Mouse (Mus musculus) neural tube, embryonic 11.5 days (tissue): ENCODE data around the gene Slc24a2. TPM values are rescaled to one million over a fixed set of nuclear protein-coding genes. Genes with fewer than 3 reads are reported as not detected.

Experiments
- ATAC-seq: fragments of 200-750 bp; cut with Nextera tagmentation; 2 replicates; pipeline ENCODE4 v1.8.0; 2017; ENCODE audit warnings: moderate number of reproducible peaks, mild to moderate bottlenecking, moderate TSS enrichment, moderate library complexity; ENCODE audit not compliant: insufficient read depth, low FRiP score, low TSS enrichment
- DNase-seq: peaks from one replicate; pipeline ENCODE4 v3.0.0-alpha.2; 2015; ENCODE audit warnings: low spot score
- H3K27ac ChIP-seq: fragments of 300-500 bp; sonication (generic); 2 replicates; pipeline ENCODE4 v1.5.1; 2014; ENCODE audit warnings: low read depth, mild to moderate bottlenecking, low read length
- H3K27me3 ChIP-seq: fragments of 300-500 bp; sonication (generic); 2 replicates; pipeline ENCODE4 v1.6.1; 2014; ENCODE audit warnings: mild to moderate bottlenecking, low read length, mixed read lengths; ENCODE audit not compliant: control insufficient read depth, insufficient read depth
- H3K36me3 ChIP-seq: fragments of 300-500 bp; sonication (generic); 2 replicates; pipeline ENCODE4 v1.6.1; 2014; ENCODE audit warnings: mild to moderate bottlenecking, low read length, moderate library complexity, mixed read lengths; ENCODE audit not compliant: control insufficient read depth, insufficient read depth
- H3K4me1 ChIP-seq: fragments of 300-500 bp; sonication (generic); 2 replicates; pipeline ENCODE4 v1.6.1; 2014; ENCODE audit warnings: low read length, mixed read lengths; ENCODE audit not compliant: control insufficient read depth, insufficient read depth
- H3K4me2 ChIP-seq: fragments of 300-500 bp; sonication (generic); 2 replicates; pipeline ENCODE4 v1.6.1; 2014; ENCODE audit warnings: low read depth, mild to moderate bottlenecking, moderate library complexity
- H3K4me3 ChIP-seq: fragments of 300-500 bp; sonication (generic); 2 replicates; pipeline ENCODE4 v1.5.1; 2014; ENCODE audit warnings: low read depth, low read length
- H3K9ac ChIP-seq: fragments of 300-500 bp; sonication (generic); 2 replicates; pipeline ENCODE4 v1.6.1; 2014; ENCODE audit warnings: mild to moderate bottlenecking, low read length
- H3K9me3 ChIP-seq: fragments of 300-500 bp; sonication (generic); 2 replicates; pipeline ENCODE4 v1.6.1; 2016; ENCODE audit warnings: low read length; ENCODE audit not compliant: control insufficient read depth
- WGBS: fragments of 180-500 bp; shearing (Covaris S2); extraction: QIAGEN DNeasy Blood & Tissue Kit; methylation state at CpG from one replicate; pipeline ENCODE4 v1.1.7; 2014; 5-methylcytosine and 5-hydroxymethylcytosine counted together
- polyA plus RNA-seq: library from polyadenylated mRNA; unstranded; fragments of >200 nt; fragmentation: Nextera tagmentation; extraction: Ambion mirVana; gene quantifications from 2 replicates; pipeline ENCODE4 v1.2.1, GENCODE M21; 2014

Slc24a2 gene
- polyA plus RNA-seq, 1 experiment from 2014 or later: 0.99 TPM

DNA sequence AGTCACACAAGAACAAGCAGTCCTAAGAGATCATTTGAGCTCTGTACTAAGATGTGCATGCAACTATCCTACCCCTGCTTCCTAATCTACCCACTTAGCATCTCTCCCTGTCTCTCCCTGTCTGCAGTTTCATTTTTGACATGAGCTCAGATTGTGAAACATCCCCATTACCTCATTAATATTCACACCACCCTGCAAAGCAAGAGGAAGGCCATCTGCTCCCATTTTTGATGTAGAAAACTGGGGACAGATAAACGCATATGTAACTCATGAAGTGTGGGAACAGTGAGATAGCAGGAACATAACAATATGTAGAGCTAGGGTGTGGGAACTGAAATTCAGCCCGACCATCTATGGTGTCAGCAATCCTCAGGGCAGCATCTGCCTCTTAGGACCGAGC, 19.7 kb downstream of the Slc24a2 start:
- H3K27me3 ChIP-seq: no peaks in the 10 kb centered on the region
- DNase-seq (no peak), ATAC-seq (no peak)
- no peaks in the 10 kb centered on the region for H3K36me3 ChIP-seq
- no peak overlapping the region for H3K9ac ChIP-seq
- no peak overlapping the region for H3K27ac ChIP-seq
- H3K4me2 ChIP-seq: no peak overlapping the region
- H3K4me1 ChIP-seq: no peaks in the 10 kb centered on the region
- 78% methylated on average over 3 of the region's 3 CpGs for WGBS
- no peaks in the 10 kb centered on the region for H3K9me3 ChIP-seq
- no peak overlapping the region for H3K4me3 ChIP-seq

DNA sequence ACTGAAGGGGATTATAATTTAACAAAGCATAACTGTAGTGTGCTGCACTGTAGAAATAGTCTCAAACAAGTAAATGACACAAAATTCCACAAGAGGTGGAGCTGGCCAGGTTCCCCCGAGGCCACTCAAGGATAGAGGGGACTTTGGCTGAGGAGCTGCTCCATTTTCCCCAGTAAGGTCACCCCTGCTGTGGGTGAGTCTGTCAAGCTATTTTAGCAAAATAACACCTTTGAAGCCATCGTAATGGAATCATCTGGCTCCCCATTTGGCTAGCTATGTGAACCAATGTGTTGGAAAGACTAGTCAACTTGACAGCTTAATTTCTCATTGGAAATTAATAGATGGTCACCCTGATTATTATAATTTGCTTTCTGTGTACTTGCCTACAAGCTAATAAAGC, 28.2 kb downstream of the Slc24a2 start:
- no peaks in the 10 kb centered on the region for H3K27me3 ChIP-seq
- 70% methylated on average over 2 of the region's 2 CpGs for WGBS
- no peak for DNase-seq
- H3K4me3 ChIP-seq: no peak overlapping the region
- no peaks in the 10 kb centered on the region for H3K4me1 ChIP-seq
- no peak overlapping the region for H3K4me2 ChIP-seq
- H3K36me3 ChIP-seq: no peaks in the 10 kb centered on the region
- no peaks in the 10 kb centered on the region for H3K9me3 ChIP-seq
- no peak overlapping the region for H3K9ac ChIP-seq
- H3K27ac ChIP-seq: no peak overlapping the region
- no peak for ATAC-seq

DNA sequence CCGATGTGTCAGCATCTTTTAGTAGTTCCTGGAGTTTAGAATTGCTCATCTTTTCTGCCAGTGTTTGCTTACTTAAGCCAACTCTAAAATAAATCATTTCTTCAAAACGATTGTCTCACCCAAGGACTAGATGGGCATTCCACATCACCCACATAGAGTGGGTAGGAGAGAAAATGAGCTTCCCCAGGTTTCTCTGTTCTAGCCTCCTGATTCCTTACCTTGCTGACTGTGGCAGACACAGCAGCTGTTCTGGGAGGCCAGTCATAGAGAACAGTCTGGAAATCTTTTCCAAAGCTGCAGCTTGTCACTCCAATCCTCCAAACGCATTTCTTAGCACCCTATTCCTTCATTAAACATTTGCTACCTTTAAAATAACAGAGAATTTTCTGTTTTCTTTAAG, 29.0 kb downstream of the Slc24a2 start:
- Histone ChIP-seq H3K9ac (no peak overlapping the region), H3K4me3 (no peak overlapping the region), H3K4me2 (no peak overlapping the region), H3K36me3 (no peaks in the 10 kb centered on the region), H3K27me3 (no peaks in the 10 kb centered on the region), H3K27ac (no peak overlapping the region), H3K4me1 (no peaks in the 10 kb centered on the region), H3K9me3 (no peaks in the 10 kb centered on the region)
- 75% methylated on average over 3 of the region's 3 CpGs for WGBS
- no peak for ATAC-seq
- no peak for DNase-seq

DNA sequence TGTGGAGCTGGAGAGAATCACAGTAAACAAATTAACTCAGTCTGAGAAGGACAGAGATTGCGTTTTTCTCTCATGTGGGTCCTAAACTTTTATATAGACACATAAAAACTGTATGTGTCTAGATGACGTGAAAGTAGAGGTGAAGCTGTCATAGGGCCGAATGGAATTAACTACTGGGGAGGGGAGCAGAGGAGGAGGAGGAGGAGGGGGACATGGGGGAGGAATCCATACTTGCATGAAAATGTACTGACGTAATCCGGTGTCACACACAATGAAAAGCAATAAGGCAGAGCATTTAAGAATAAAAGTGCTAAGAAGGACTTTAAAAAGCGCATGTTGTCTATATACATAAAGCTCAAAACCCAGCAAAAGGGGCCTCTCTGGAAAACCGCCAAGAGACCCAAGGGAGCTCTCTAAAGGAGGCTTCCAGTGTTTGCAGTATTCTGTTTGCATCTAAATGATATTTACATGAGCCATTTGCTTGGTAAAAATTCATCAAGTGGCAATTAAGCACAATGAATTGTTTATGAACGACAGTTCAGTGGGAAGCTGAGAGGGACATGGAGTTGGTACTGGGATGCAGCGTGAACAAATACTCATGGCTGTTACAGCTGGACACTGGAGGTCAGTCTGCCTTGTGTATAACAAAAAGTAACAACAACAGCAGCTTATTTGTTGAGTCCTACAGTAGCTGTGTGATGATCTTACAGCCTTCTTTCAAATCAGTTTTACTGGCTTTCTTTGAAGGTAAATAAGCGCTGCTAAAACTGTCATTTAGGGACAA, 45.9 kb downstream of the Slc24a2 start:
- WGBS: 74% methylated on average over 10 of the region's 10 CpGs
- Histone ChIP-seq H3K27me3 (no peaks in the 10 kb centered on the region), H3K4me3 (no peak overlapping the region), H3K27ac (no peak overlapping the region), H3K4me2 (no peak overlapping the region), H3K36me3 (no peaks in the 10 kb centered on the region), H3K9me3 (no peaks in the 10 kb centered on the region), H3K9ac (no peak overlapping the region), H3K4me1 (no peaks in the 10 kb centered on the region)
- DNase-seq: no peak
- ATAC-seq: no peak

DNA sequence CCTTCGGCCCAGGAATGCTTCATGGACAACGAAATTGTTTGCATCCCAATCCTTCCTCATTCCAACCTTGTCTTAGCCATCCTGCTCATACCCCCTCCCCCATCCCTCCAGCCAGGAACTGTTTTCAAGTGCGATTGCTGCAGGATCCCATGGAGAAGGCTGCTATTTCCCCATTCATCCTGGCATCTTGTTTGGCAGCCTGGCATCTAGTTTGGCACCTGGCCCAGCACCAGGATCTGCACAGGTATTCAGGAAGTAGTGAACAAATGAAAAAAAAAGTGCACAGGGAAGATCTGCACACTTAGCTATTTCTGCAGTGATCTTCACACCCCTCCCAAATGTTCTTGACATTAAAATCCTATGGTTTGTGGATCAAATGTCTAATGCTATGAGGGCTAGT, 53.2 kb downstream of the Slc24a2 start:
- ATAC-seq: no peak
- H3K4me3 ChIP-seq: no peak overlapping the region
- DNase-seq: no peak
- no peak overlapping the region for H3K9ac ChIP-seq
- no peaks in the 10 kb centered on the region for H3K27me3 ChIP-seq
- no peak overlapping the region for H3K27ac ChIP-seq
- H3K4me1 ChIP-seq: no peaks in the 10 kb centered on the region
- WGBS: 71% methylated on average over 3 of the region's 3 CpGs
- H3K36me3 ChIP-seq: no peaks in the 10 kb centered on the region
- no peaks in the 10 kb centered on the region for H3K9me3 ChIP-seq
- H3K4me2 ChIP-seq: no peak overlapping the region

DNA sequence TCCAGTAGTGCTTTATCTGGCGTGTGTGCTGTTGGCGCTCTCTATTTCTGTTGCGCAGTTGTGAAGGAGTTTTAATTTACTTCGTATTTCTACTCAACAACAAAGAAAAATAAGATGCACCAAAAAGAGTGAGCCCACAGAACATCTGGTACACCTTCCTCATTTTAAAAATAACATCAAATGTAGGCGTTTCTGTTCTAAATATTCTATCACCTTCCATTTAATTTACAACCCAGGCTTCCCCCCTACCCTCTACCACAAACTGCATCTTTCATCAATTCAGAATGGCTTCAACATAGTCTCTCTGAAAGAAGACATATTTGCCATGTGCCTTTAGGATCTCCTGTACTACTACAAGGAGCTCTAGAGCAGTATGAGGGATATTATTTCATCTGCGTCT, 66.3 kb downstream of the Slc24a2 start:
- Histone ChIP-seq H3K27ac (no peak overlapping the region), H3K4me3 (no peak overlapping the region), H3K4me2 (no peak overlapping the region), H3K27me3 (no peaks in the 10 kb centered on the region), H3K36me3 (no peaks in the 10 kb centered on the region), H3K9ac (no peak overlapping the region), H3K9me3 (no peaks in the 10 kb centered on the region), H3K4me1 (no peaks in the 10 kb centered on the region)
- ATAC-seq (no peak), DNase-seq (no peak)
- WGBS: 92% methylated on average over 6 of the region's 6 CpGs

DNA sequence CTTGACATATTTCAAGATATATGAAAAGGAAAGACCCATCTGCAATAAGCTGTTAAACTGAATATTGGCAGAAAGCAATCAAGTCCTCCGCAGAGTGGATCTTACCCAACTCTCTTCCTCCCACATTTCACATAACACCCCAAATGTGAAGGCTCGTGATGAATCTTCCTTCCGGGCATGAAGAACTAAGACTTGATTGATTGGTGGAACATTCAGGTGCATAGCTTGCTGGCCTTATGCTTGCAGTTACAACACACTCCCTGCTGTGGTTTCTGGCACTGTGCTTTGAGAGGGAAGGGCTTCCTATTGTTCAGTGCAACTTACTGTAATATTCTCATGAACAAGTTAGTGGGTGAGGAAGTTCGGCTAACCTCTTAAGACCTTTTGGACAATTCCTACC, 72.2 kb downstream of the Slc24a2 start:
- no peak overlapping the region for H3K4me3 ChIP-seq
- H3K4me1 ChIP-seq: no peaks in the 10 kb centered on the region
- DNase-seq: no peak
- H3K9ac ChIP-seq: no peak overlapping the region
- no peak overlapping the region for H3K27ac ChIP-seq
- H3K4me2 ChIP-seq: no peak overlapping the region
- 84% methylated on average over 4 of the region's 4 CpGs for WGBS
- H3K36me3 ChIP-seq: no peaks in the 10 kb centered on the region
- H3K27me3 ChIP-seq: no peaks in the 10 kb centered on the region
- H3K9me3 ChIP-seq: no peaks in the 10 kb centered on the region
- no peak for ATAC-seq

DNA sequence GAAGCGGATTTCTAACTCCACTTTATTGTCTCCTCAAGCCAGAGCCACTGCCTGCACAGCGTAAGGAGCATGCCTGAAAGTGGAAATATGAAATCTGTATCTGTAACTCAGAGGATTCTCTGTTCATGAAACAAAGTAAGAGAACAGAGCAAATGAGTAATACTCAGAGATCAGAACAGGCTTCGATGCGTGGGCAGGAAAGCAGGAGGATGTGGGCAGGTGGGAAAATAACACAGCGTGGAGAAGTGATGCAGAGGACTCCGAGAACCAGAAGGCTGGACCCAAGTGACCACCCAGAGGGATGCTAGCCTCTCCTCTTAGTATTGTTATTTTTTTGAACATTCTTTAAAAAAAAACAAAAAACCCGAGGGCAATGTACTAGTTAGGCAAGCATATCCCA, 78.3 kb downstream of the Slc24a2 start:
- Histone ChIP-seq H3K9me3 (no peaks in the 10 kb centered on the region), H3K4me1 (no peaks in the 10 kb centered on the region), H3K36me3 (no peaks in the 10 kb centered on the region), H3K27ac (no peak overlapping the region), H3K27me3 (no peaks in the 10 kb centered on the region), H3K9ac (no peak overlapping the region), H3K4me2 (no peak overlapping the region), H3K4me3 (no peak overlapping the region)
- DNase-seq (no peak), ATAC-seq (no peak)
- 83% methylated on average over 7 of the region's 7 CpGs for WGBS

DNA sequence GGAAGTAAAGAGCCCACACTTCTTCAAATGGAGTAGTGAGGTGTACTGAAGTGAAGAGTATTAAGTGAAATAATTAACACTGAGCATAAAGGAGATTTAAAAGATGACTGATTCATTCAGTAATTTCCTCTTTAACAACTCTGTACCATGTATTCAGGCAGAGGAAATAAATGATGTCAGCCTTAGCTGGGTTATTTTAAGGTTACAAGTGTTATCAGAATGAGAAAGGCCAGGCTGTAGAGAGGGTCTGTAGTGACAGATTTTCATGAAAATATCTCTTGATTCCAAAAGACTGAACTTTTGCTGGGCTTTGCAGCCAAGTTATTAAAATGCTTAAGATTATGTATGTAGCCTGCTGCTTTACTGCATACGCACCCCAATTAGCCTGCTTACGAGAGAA, 80.7 kb downstream of the Slc24a2 start:
- Histone ChIP-seq H3K36me3 (no peaks in the 10 kb centered on the region), H3K4me3 (no peak overlapping the region), H3K27me3 (no peaks in the 10 kb centered on the region), H3K27ac (no peak overlapping the region), H3K9ac (no peak overlapping the region), H3K9me3 (no peaks in the 10 kb centered on the region), H3K4me2 (no peak overlapping the region), H3K4me1 (no peaks in the 10 kb centered on the region)
- 77% methylated on average over 2 of the region's 2 CpGs for WGBS
- ATAC-seq: no peak
- DNase-seq: no peak
